Mouse (Mus musculus): ENCODE data around the gene Plcl1.

GRCm38 (mm10) chr1:55732951-55733350 is 327.2 kb downstream of the Plcl1 start:
- TF ChIP-seq POLR2A (IDR thresholded peaks at IDR 0.05; ENCODE audit: insufficient read length, low read depth) (no peak), USF1 (IDR thresholded peaks at IDR 0.05; ENCODE audit: low read depth) (no peak), E2F4 (IDR thresholded peaks at IDR 0.05; ENCODE audit: insufficient read depth) (no peak), TCF12 (IDR thresholded peaks at IDR 0.05; ENCODE audit: insufficient read depth, poor library complexity, severe bottlenecking) (no peak), MYOG (IDR thresholded peaks at IDR 0.05; ENCODE audit: control insufficient read depth in 1 of 3, insufficient read depth in 1 of 3, insufficient read length in 2 of 3, low read depth in 2 of 3) (no peak), POLR2AphosphoS2 (IDR thresholded peaks at IDR 0.05; ENCODE audit: insufficient read length, low read depth) (no peak), MAX (IDR thresholded peaks at IDR 0.05; ENCODE audit: low read depth) (no peak), MYOD1 (IDR thresholded peaks at IDR 0.05; ENCODE audit: control insufficient read depth in 1 of 3, insufficient read length in 2 of 3, low read depth in 2 of 3) (no peak), REST (IDR thresholded peaks at IDR 0.05; ENCODE audit: insufficient read depth, insufficient read length) (no peak)
